Mouse (Mus musculus): ENCODE measurements around the gene Sost.

Gene Sost

GRCm38 (mm10) chr11:101983431-101983921, 16.7 kb upstream of the Sost start:
- no peak for DNase-seq (ENCODE audit: low spot score in 2 of 2)

GRCm38 (mm10) chr11:101982981-101983411, 16.2 kb upstream of the Sost start:
- DNase-seq (ENCODE audit: low spot score in 2 of 2), result no peak

GRCm38 (mm10) chr11:101981850-101982249, 15.0 kb upstream of the Sost start:
- no peak for DNase-seq (ENCODE audit: low spot score in 2 of 2)

GRCm38 (mm10) chr11:101980603-101981157, 13.9 kb upstream of the Sost start:
- no peak for DNase-seq (ENCODE audit: low spot score in 2 of 2)

- no peak for DNase-seq (ENCODE audit: low spot score in 2 of 2)
These were observed 12.3 kb upstream of the Sost start for GRCm38 (mm10) chr11:101979140-101979539.

- no peak for DNase-seq (ENCODE audit: low spot score in 2 of 2)
These were observed 10.1 kb upstream of the Sost start for GRCm38 (mm10) chr11:101976949-101977348.

- no peak for DNase-seq (ENCODE audit: low spot score in 2 of 2)
These were observed 8.1 kb upstream of the Sost start for GRCm38 (mm10) chr11:101974923-101975322.

GRCm38 (mm10) chr11:101974181-101974580, 7.4 kb upstream of the Sost start:
- DNase-seq (ENCODE audit: low spot score in 2 of 2), result no peak

- no peak for DNase-seq (ENCODE audit: low spot score in 2 of 2)
These were observed 6.7 kb upstream of the Sost start for GRCm38 (mm10) chr11:101973496-101973895.

- no peak for DNase-seq (ENCODE audit: low spot score in 2 of 2)
These were observed 5.8 kb upstream of the Sost start for GRCm38 (mm10) chr11:101972651-101973050.

- no peak for DNase-seq (ENCODE audit: low spot score in 2 of 2)
These were observed 5.3 kb upstream of the Sost start for GRCm38 (mm10) chr11:101972097-101972496.

- DNase-seq (ENCODE audit: low spot score in 2 of 2), result peak in 1 of 2 experiments; percentile 49
These were observed 4.6 kb upstream of the Sost start for GRCm38 (mm10) chr11:101971410-101971809.

GRCm38 (mm10) chr11:101969835-101970234, 3.0 kb upstream of the Sost start:
- DNase-seq (ENCODE audit: low spot score in 2 of 2), result no peak

- peak; percentile 57 to 77 for DNase-seq (ENCODE audit: low spot score in 2 of 2)
These were observed 2.0 kb upstream of the Sost start for GRCm38 (mm10) chr11:101968791-101969190.

GRCm38 (mm10) chr11:101968311-101968710, 1.5 kb upstream of the Sost start:
- no peak for DNase-seq (ENCODE audit: low spot score in 2 of 2)

- DNase-seq (ENCODE audit: low spot score in 2 of 2), result no peak
These were observed 1.3 kb downstream of the Sost start for GRCm38 (mm10) chr11:101965553-101965952.

- no peak for DNase-seq (ENCODE audit: low spot score in 2 of 2)
These were observed 2.2 kb downstream of the Sost start for GRCm38 (mm10) chr11:101964647-101965046.

GRCm38 (mm10) chr11:101963473-101964291, 3.1 kb downstream of the Sost start:
- DNase-seq (ENCODE audit: low spot score in 2 of 2), result no peak

- no peak for DNase-seq (ENCODE audit: low spot score in 2 of 2)
These were observed 3.8 kb downstream of the Sost start for GRCm38 (mm10) chr11:101963043-101963442.

- DNase-seq (ENCODE audit: low spot score in 2 of 2), result no peak
These were observed 9.3 kb downstream of the Sost start for GRCm38 (mm10) chr11:101957476-101957875.

GRCm38 (mm10) chr11:101953441-101953840, 13.4 kb downstream of the Sost start:
- no peak for DNase-seq (ENCODE audit: low spot score in 2 of 2)

GRCm38 (mm10) chr11:101952541-101953341, 14.1 kb downstream of the Sost start:
- peak; percentile 13 to 22 for DNase-seq (ENCODE audit: low spot score in 2 of 2)
